Mouse (Mus musculus) CH12.LX (cell line): Measurements from ENCODE around the gene Ppox. TPM values are rescaled to one million over a fixed set of nuclear protein-coding genes. Genes with fewer than 3 reads are reported as not detected.
A peak's percentile ranks its signal among the peaks of the same experiment; 100 is the strongest.

Experiments
- DNase-seq: peaks from one replicate; pipeline ENCODE4 v3.0.0-alpha.2; 2013; ENCODE audit errors: extremely low read depth
- H3K27ac ChIP-seq: 2 replicates; pipeline ENCODE4 v1.5.1; 2012; ENCODE audit warnings: low read depth, mild to moderate bottlenecking, control low read depth, moderate library complexity; ENCODE audit not compliant: insufficient read depth
- H3K27me3 ChIP-seq: replicated peaks from 2 replicates; pipeline ENCODE3; 2012; ENCODE audit warnings: inconsistent platforms
- H3K36me3 ChIP-seq, 2 experiments: replicated peaks in 1 of 2; 2 replicates each; pipeline versions ENCODE3 to v1.6.1; 2012; ENCODE audit warnings: inconsistent platforms in 1 of 2, low read length in 1 of 2, mild to moderate bottlenecking in 1 of 2, mixed read lengths in 1 of 2, moderate library complexity in 1 of 2; ENCODE audit not compliant: control insufficient read depth in 1 of 2, insufficient read depth in 1 of 2
- H3K4me1 ChIP-seq, 2 experiments: 2 replicates each; pipeline ENCODE4 v1.6.1; 2012; ENCODE audit warnings: inconsistent platforms in 1 of 2, moderate library complexity in 1 of 2; ENCODE audit not compliant: insufficient read depth in 2 of 2, control insufficient read depth in 1 of 2
- H3K4me2 ChIP-seq: 2 replicates; pipeline ENCODE4 v1.6.1; 2012; ENCODE audit warnings: low read depth, mild to moderate bottlenecking, control low read depth; ENCODE audit not compliant: poor library complexity, insufficient read depth, severe bottlenecking
- H3K4me3 ChIP-seq, 3 experiments: fragments of 150-350 bp in 1 of 3; sonication (generic) in 1 of 3; replicated peaks in 1 of 3; 2 replicates each; pipeline versions ENCODE3 to v1.5.1; 2011 to 2012; ENCODE audit warnings: low read depth in 2 of 3, low read length in 2 of 3, mild to moderate bottlenecking in 2 of 3, moderate library complexity in 2 of 3, control low read depth in 1 of 3, improper control_type of control experiment in 1 of 3, inconsistent platforms in 1 of 3, mixed read lengths in 1 of 3; ENCODE audit not compliant: poor library complexity in 1 of 3
- H3K79me2 ChIP-seq: replicated peaks from 2 replicates; pipeline ENCODE4 v1.6.1; 2012; ENCODE audit warnings: mild to moderate bottlenecking, moderate library complexity; ENCODE audit not compliant: control insufficient read depth, poor library complexity, insufficient read depth, severe bottlenecking; ENCODE audit errors: extremely low read depth
- H3K9ac ChIP-seq: 2 replicates; pipeline ENCODE4 v1.6.1; 2012; ENCODE audit warnings: low read depth, mild to moderate bottlenecking, control low read depth, moderate library complexity; ENCODE audit not compliant: insufficient read depth
- H3K9me3 ChIP-seq: replicated peaks from 2 replicates; pipeline ENCODE3; 2012; ENCODE audit warnings: low read length, inconsistent platforms, mixed read lengths
- CHD2 ChIP-seq: IDR thresholded peaks from 2 replicates; pipeline ENCODE4 v1.6.1; 2011; ENCODE audit warnings: low read length, improper control_type of control experiment
- CTCF ChIP-seq, 2 experiments: IDR thresholded peaks in 1 of 2; conservative IDR thresholded peaks in 1 of 2; 2 replicates each; pipeline ENCODE4 v1.5.1; 2011 to 2012; ENCODE audit warnings: low read depth in 2 of 2, low read length in 2 of 2, improper control_type of control experiment in 1 of 2, inconsistent platforms in 1 of 2, mild to moderate bottlenecking in 1 of 2, moderate library complexity in 1 of 2
- GABPA ChIP-seq: IDR thresholded peaks from 2 replicates; pipeline ENCODE4 v1.6.1; 2012; ENCODE audit warnings: low read depth, low read length, improper control_type of control experiment, inconsistent platforms; ENCODE audit not compliant: insufficient replicate concordance
- HCFC1 ChIP-seq: IDR thresholded peaks from 2 replicates; pipeline ENCODE4 v1.6.1; 2012; ENCODE audit warnings: low read depth, mild to moderate bottlenecking, inconsistent platforms, low read length, improper control_type of control experiment
- JUN ChIP-seq: IDR thresholded peaks from 2 replicates; pipeline ENCODE4 v1.6.1; 2011; ENCODE audit warnings: low read depth, mild to moderate bottlenecking, low read length, improper control_type of control experiment, moderate library complexity; ENCODE audit not compliant: insufficient read depth
- JUND ChIP-seq: conservative IDR thresholded peaks from 2 replicates; pipeline ENCODE4 v1.6.1; 2011; ENCODE audit warnings: low read depth, low read length, improper control_type of control experiment
- MXI1 ChIP-seq: IDR thresholded peaks from 2 replicates; pipeline ENCODE4 v1.6.1; 2011; ENCODE audit warnings: mild to moderate bottlenecking, low read depth, low read length, improper control_type of control experiment
- MYC ChIP-seq: IDR thresholded peaks from 2 replicates; pipeline ENCODE4 v1.6.1; 2011; ENCODE audit warnings: low read depth, mild to moderate bottlenecking, improper control_type of control experiment, low read length
- NELFE ChIP-seq: IDR thresholded peaks from 2 replicates; pipeline ENCODE4 v1.6.1; 2011; ENCODE audit warnings: low read depth, low read length, improper control_type of control experiment
- NRF1 ChIP-seq: IDR thresholded peaks from 2 replicates; pipeline ENCODE4 v1.6.1; 2014; ENCODE audit warnings: low read depth, mild to moderate bottlenecking, inconsistent platforms, low read length, improper control_type of control experiment, moderate library complexity
- PAX5 ChIP-seq: IDR thresholded peaks from 2 replicates; pipeline ENCODE4 v1.6.1; 2012; ENCODE audit warnings: low read length, inconsistent platforms, mixed read lengths
- POLR2AphosphoS2 ChIP-seq: IDR thresholded peaks from 2 replicates; pipeline ENCODE4 v1.6.1; 2011; ENCODE audit warnings: low read depth, low read length, improper control_type of control experiment
- RAD21 ChIP-seq: IDR thresholded peaks from 2 replicates; pipeline ENCODE4 v1.6.1; 2011; ENCODE audit warnings: low read depth, mild to moderate bottlenecking, low read length, improper control_type of control experiment, moderate library complexity
- RCOR1 ChIP-seq: conservative IDR thresholded peaks from 2 replicates; pipeline ENCODE4 v1.6.1; 2012; ENCODE audit warnings: low read depth, mild to moderate bottlenecking, inconsistent platforms, low read length, improper control_type of control experiment
- SMC3 ChIP-seq: IDR thresholded peaks from 2 replicates; pipeline ENCODE4 v1.6.1; 2011; ENCODE audit warnings: low read depth, low read length, improper control_type of control experiment
- TBP ChIP-seq: conservative IDR thresholded peaks from 2 replicates; pipeline ENCODE4 v1.6.1; 2011; ENCODE audit warnings: low read depth, low read length, improper control_type of control experiment
- TCF12 ChIP-seq: IDR thresholded peaks from 2 replicates; pipeline ENCODE4 v1.6.1; 2014; ENCODE audit warnings: low read depth, mild to moderate bottlenecking, inconsistent platforms, low read length, improper control_type of control experiment
- USF1 ChIP-seq: IDR thresholded peaks from 2 replicates; pipeline ENCODE4 v1.6.1; 2014; ENCODE audit warnings: low read depth, mild to moderate bottlenecking, inconsistent platforms, low read length, improper control_type of control experiment
- ZC3H11A ChIP-seq: IDR thresholded peaks from 2 replicates; pipeline ENCODE4 v1.6.1; 2012; ENCODE audit warnings: low read depth, mild to moderate bottlenecking, inconsistent platforms, low read length, improper control_type of control experiment
- ZKSCAN1 ChIP-seq: IDR thresholded peaks from 2 replicates; pipeline ENCODE4 v1.6.1; 2012; ENCODE audit warnings: low read depth, inconsistent platforms, low read length, improper control_type of control experiment, borderline replicate concordance
- ZMIZ1 ChIP-seq: IDR thresholded peaks from 2 replicates; pipeline ENCODE4 v1.6.1; 2012; ENCODE audit warnings: low read depth, mild to moderate bottlenecking, inconsistent platforms, low read length, improper control_type of control experiment
- dilution Hi-C: fragments of 300-500 bp; cut with MboI; formaldehyde crosslinking; loops from 2 replicates; pipeline ENCODE4 v1.14.3; 2020; ENCODE audit warnings: low sequenced_read_pairs; ENCODE audit not compliant: extremely low pct_unique_long_range_greater_than_20kb, extremely low pct_ligation_motif_present
- in situ Hi-C: fragments of 300-500 bp; cut with MboI; formaldehyde crosslinking; loops from 3 replicates; pipeline ENCODE4 v1.14.3; 2019; ENCODE audit warnings: low sequenced_read_pairs, low pct_ligation_motif_present, low pct_unique_long_range_greater_than_20kb, mixed read lengths
- polyA plus RNA-seq: library from polyadenylated mRNA; unstranded; fragments of >175 nt; gene quantifications from 2 replicates; pipeline ENCODE4 v1.2.1, GENCODE M21; 2012; ENCODE audit warnings: low read depth; ENCODE audit not compliant: insufficient read length
- total RNA-seq, 2 experiments: library from RNA; depleted of rRNA; stranded (reverse); fragments of 300-350 nt in 1 of 2; fragments of >200 nt in 1 of 2; gene quantifications; 2 replicates each; pipeline ENCODE4 v1.2.3; 2012 to 2014

Ppox gene
- total and polyA plus RNA-seq, 3 experiments = 10.5 to 15.1 (median 13.6) TPM

DNA sequence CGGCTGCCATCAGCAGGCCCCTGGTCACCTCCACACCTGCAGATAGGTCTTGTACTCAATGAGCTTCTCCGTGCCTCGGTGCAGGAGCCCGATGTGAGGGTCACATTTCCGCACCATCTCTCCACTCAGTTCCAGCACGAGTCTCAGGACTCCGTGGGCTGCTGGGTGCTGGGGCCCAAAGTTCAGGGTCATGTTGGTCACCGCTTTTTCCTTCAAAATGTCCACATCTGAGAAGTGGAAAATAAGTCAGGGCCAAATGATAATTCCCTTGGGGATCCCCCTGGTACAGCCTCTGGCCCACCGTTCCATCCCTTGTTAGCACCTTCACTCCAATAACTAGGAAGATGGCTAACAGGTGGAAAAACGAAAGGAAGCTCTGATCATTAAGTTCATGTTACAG lies 40.1 kb downstream of the Ppox start:
- dilution Hi-C loops (no loop called here), in situ Hi-C loops (no loop called here)
- Histone ChIP-seq H3K79me2 (peaks cover 10% of the 10 kb centered on the region), H3K4me3 (no peak overlapping the region), H3K36me3 (peaks cover 77 to 94% of the 10 kb centered on the region in 2 experiments), H3K4me2 (no peak overlapping the region), H3K27me3 (no peaks in the 10 kb centered on the region), H3K4me1 (peaks cover 0 to 14% of the 10 kb centered on the region in 2 experiments; a peak in 2 of 4 replicates)
- DNase-seq = no peak
- TF ChIP-seq USF1 = no peak
- TF ChIP-seq SMC3 = no peak
- no peak for TF ChIP-seq ZC3H11A
- TF ChIP-seq, all 38 proteins: peak for 0
- H3K9me3 ChIP-seq = no peaks in the 10 kb centered on the region
- H3K27ac ChIP-seq = no peak overlapping the region
- no peak overlapping the region for H3K9ac ChIP-seq

DNA sequence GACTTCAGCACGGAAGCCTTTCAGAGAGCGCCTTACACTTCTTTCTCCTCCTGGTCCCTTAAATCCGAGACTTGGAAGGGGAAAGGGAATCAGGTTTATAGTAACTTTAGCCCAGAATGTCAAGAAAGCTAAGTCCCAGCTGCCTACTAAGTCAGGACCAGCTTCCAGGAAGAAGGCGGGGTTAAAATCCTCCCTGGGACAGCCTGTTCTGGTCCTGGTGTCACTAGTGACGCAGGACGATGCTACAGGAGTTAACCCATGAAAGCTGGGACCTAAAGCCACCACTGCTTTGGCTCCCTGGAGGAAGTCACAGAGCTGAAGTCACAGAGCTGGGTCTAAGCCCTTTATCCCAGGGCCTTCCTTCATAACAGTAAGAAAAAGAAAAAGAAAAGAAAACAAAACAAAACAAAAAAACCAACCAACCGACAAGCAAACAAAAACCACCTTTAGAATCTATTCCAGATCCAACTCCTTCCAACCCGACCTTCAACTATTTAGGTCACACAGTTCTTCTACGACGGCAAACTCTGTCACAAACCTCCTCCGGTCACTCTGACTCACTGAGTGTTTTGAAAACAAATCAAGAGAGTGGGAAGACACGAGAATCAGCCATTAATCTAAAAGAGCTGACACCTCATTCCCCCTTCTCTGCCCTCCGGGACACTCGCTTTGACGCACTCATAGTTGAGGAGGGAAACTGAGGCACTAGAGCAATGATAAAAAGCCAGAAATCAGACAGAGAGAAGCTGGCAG lies 40.8 kb downstream of the Ppox start:
- no peaks in the 10 kb centered on the region for H3K27me3 ChIP-seq
- H3K9ac ChIP-seq = no peak overlapping the region
- H3K4me1 ChIP-seq = peaks cover 0 to 9% of the 10 kb centered on the region in 2 experiments; a peak in 2 of 4 replicates
- H3K9me3 ChIP-seq = no peaks in the 10 kb centered on the region
- TF ChIP-seq HCFC1 = no peak
- TF ChIP-seq CHD2 = no peak
- TF ChIP-seq CTCF (conservative IDR thresholded peaks at IDR 0.05 in 1 of 2, IDR thresholded peaks at IDR 0.05 in 1 of 2; ENCODE audit: low read depth in 2 of 2, low read length in 2 of 2) = no peak
- TF ChIP-seq ZKSCAN1 = no peak
- no peak for TF ChIP-seq ZMIZ1
- no peak for TF ChIP-seq POLR2AphosphoS2
- in situ Hi-C loops = no loop called here
- dilution Hi-C loops = no loop called here
- no peak overlapping the region for H3K4me3 ChIP-seq
- DNase-seq = no peak
- 0 out of 2 replicates have a peak, but pooled peaks cover 4% of the 10 kb centered on the region for H3K79me2 ChIP-seq
- H3K4me2 ChIP-seq = no peak overlapping the region
- H3K27ac ChIP-seq = no peak overlapping the region
- peaks cover 84 to 96% of the 10 kb centered on the region in 2 experiments for H3K36me3 ChIP-seq

DNA sequence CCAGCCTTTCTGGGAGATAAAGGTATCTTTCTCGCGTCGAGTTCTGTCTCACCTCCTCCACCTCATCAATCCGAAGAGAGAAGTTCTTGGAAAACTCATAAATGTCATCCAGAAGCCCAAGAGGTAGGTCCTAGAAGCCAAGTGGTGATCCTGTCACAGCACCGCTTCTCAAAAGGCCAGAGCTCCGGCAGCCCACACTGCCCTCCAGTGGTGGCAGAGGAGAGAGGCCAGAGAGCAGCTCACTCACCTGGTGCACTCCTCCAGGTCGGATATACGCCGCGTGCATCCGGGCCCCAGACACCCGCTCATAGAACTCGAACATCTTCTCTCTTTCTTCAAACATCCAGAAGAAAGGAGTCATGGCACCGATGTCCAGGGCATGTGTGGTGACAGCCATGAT lies 42.5 kb downstream of the Ppox start:
- Histone ChIP-seq H3K4me3 (no peak overlapping the region), H3K9ac (no peak overlapping the region), H3K4me2 (no peak overlapping the region), H3K4me1 (peaks cover 0 to 18% of the 10 kb centered on the region in 2 experiments; a peak in 2 of 4 replicates), H3K36me3 (peaks cover 86 to 94% of the 10 kb centered on the region in 2 experiments), H3K27me3 (no peaks in the 10 kb centered on the region), H3K9me3 (no peaks in the 10 kb centered on the region)
- peak; percentile 65 for DNase-seq
- in situ Hi-C loops = no loop called here
- TF ChIP-seq MYC (no peak), JUN (no peak), PAX5 (no peak), MXI1 (no peak), RAD21 (peak; percentile 80), ZC3H11A (no peak; the same call in 1 of the 2 replicates), NRF1 (no peak), TBP (no peak), TCF12 (no peak), CHD2 (no peak), GABPA (no peak), ZMIZ1 (no peak), SMC3 (peak; percentile 87), NELFE (no peak), RCOR1 (no peak), POLR2AphosphoS2 (no peak), CTCF (conservative IDR thresholded peaks at IDR 0.05 in 1 of 2, IDR thresholded peaks at IDR 0.05 in 1 of 2; ENCODE audit: low read depth in 2 of 2, low read length in 2 of 2) (peak; percentile 53 to 87; a peak in 3 of 4 replicates), JUND (no peak)
- TF ChIP-seq, all 38 proteins: peak for 3
- dilution Hi-C loops = no loop called here
- H3K79me2 ChIP-seq = no peaks in the 10 kb centered on the region
- H3K27ac ChIP-seq = no peak overlapping the region
